Mouse (Mus musculus): Measurements from ENCODE around the gene Pax6. TPM values are rescaled to one million over a fixed set of nuclear protein-coding genes. Genes with fewer than 3 reads are reported as not detected.

Gene Pax6
- polyA plus RNA-seq (2012; ENCODE audit: insufficient read depth, insufficient read length, missing spikeins), result not detected in 2 replicates

DNA sequence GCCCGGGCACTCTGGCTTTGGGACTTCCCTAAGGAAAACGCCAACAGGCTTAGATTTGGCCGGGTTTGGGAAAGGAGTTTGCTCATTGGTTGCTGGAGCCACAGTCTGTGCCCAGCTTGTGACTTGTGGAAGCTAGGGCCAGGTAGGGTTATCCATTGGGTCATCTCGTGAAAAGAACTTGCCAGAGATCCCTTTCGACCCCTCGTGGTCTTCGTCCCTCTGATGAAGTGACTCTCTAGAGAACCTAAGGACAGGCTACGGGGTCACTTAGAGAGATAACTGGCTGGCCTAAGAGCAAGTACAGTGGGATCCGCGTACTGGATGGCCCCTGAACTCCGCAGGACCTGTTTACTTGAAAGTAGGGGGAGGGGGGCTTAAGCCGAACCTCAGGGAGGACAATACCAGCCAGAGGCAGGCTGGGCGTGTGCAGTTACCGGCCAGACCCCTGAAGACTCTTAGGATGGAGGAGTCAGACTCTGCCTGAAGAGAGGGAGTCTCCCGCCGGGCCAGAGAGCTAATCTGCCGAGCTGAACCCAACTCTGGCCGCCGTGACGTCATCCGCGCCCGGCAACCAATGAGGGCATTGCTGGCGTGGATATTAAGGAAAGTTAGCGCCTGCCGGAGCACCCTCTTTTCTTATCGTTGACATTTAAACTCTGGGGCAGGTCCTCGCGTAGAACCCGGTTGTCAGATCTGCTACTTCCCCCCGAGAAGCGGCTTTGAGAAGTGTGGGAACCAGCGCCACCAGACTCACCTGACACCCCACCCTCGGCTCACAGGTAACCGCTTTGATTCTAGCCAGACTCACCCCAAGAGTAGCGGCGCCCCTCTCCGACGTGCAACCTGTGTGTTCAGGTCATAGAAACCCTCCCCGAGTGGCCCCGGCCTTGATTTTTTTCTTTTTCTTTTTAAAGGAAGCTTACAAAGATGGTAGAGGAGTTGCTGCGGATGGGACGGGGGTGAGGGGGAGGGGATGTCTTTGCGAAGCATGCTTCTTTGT, at the start of gene Pax6:
TSS of gene Pax6 (plus strand) at position 630 of the 1,000 bp plus-strand sequence.
- peak within 1 kb of the TSS; percentile 23 for H3K4me3 ChIP-seq (ENCODE audit: insufficient read depth, low read length)
- no peak within 1 kb of the TSS for H3K27ac ChIP-seq (ENCODE audit: insufficient read depth, low read depth, low read length)
- peaks cover 9% of the 10 kb centered on the region; the same call in 1 of the 2 replicates for H3K4me1 ChIP-seq (ENCODE audit: control insufficient read depth, insufficient read depth, low read length)
- no peak for TF ChIP-seq POLR2A (IDR thresholded peaks at IDR 0.05; ENCODE audit: borderline replicate concordance, low read depth, low read length)
- TF ChIP-seq CTCF (IDR thresholded peaks at IDR 0.05; ENCODE audit: low read depth, low read length), result no peak

- Histone ChIP-seq H3K4me3 (ENCODE audit: insufficient read depth, low read length) (no peak overlapping the region), H3K27ac (ENCODE audit: insufficient read depth, low read depth, low read length) (no peak overlapping the region), H3K4me1 (ENCODE audit: control insufficient read depth, insufficient read depth, low read length) (no peaks in the 10 kb centered on the region)
- no peak for TF ChIP-seq CTCF (IDR thresholded peaks at IDR 0.05; ENCODE audit: low read depth, low read length)
These were observed 19.8 kb upstream of the Pax6 start for GRCm38 (mm10) chr2:105648933-105649332.

- TF ChIP-seq CTCF (IDR thresholded peaks at IDR 0.05; ENCODE audit: low read depth, low read length), result no peak
- no peak for TF ChIP-seq POLR2A (IDR thresholded peaks at IDR 0.05; ENCODE audit: borderline replicate concordance, low read depth, low read length)
- no peak overlapping the region for H3K4me3 ChIP-seq (ENCODE audit: insufficient read depth, low read length)
- no peaks in the 10 kb centered on the region for H3K4me1 ChIP-seq (ENCODE audit: control insufficient read depth, insufficient read depth, low read length)
- H3K27ac ChIP-seq (ENCODE audit: insufficient read depth, low read depth, low read length), result no peak overlapping the region
These were observed 12.2 kb upstream of the Pax6 start for GRCm38 (mm10) chr2:105656456-105656855.

DNA sequence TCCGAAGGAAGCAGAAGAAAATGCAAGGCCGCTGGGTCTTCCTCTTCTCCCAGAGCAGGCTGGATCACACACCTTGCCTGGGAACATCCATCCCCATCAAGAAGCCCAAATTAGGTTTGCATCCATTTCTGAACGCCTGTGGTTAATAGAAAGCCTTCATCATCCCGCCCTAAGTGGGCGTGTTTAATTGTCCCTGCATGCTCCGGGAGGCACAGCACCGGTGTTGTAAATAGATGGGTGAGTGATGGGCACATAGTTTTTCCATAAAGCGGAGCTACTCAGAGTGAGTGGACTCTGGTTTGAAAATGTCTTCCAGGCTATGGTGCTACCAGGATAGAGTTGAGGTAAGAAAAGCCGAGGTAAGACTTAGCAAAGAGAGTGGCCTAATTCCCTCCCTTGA, 9.3 kb upstream of the Pax6 start:
- TF ChIP-seq POLR2A (IDR thresholded peaks at IDR 0.05; ENCODE audit: borderline replicate concordance, low read depth, low read length) (no peak), CTCF (IDR thresholded peaks at IDR 0.05; ENCODE audit: low read depth, low read length) (no peak)
- H3K4me3 ChIP-seq (ENCODE audit: insufficient read depth, low read length), result no peak overlapping the region
- H3K4me1 ChIP-seq (ENCODE audit: control insufficient read depth, insufficient read depth, low read length), result no peaks in the 10 kb centered on the region
- no peak overlapping the region for H3K27ac ChIP-seq (ENCODE audit: insufficient read depth, low read depth, low read length)

- Histone ChIP-seq H3K4me3 (ENCODE audit: insufficient read depth, low read length) (no peak overlapping the region), H3K4me1 (ENCODE audit: control insufficient read depth, insufficient read depth, low read length) (no peaks in the 10 kb centered on the region), H3K27ac (ENCODE audit: insufficient read depth, low read depth, low read length) (no peak overlapping the region)
- TF ChIP-seq POLR2A (IDR thresholded peaks at IDR 0.05; ENCODE audit: borderline replicate concordance, low read depth, low read length) (no peak), CTCF (IDR thresholded peaks at IDR 0.05; ENCODE audit: low read depth, low read length) (no peak)
These were observed 8.5 kb upstream of the Pax6 start for GRCm38 (mm10) chr2:105659926-105660873.

- TF ChIP-seq POLR2A (IDR thresholded peaks at IDR 0.05; ENCODE audit: borderline replicate concordance, low read depth, low read length) (no peak), CTCF (IDR thresholded peaks at IDR 0.05; ENCODE audit: low read depth, low read length) (no peak)
- no peak overlapping the region for H3K4me3 ChIP-seq (ENCODE audit: insufficient read depth, low read length)
- H3K4me1 ChIP-seq (ENCODE audit: control insufficient read depth, insufficient read depth, low read length), result no peaks in the 10 kb centered on the region
- H3K27ac ChIP-seq (ENCODE audit: insufficient read depth, low read depth, low read length), result no peak overlapping the region
These were observed 7.7 kb upstream of the Pax6 start for GRCm38 (mm10) chr2:105660874-105661622.

- Histone ChIP-seq H3K4me1 (ENCODE audit: control insufficient read depth, insufficient read depth, low read length) (no peaks in the 10 kb centered on the region), H3K27ac (ENCODE audit: insufficient read depth, low read depth, low read length) (no peak overlapping the region), H3K4me3 (ENCODE audit: insufficient read depth, low read length) (no peak overlapping the region)
- no peak for TF ChIP-seq POLR2A (IDR thresholded peaks at IDR 0.05; ENCODE audit: borderline replicate concordance, low read depth, low read length)
- TF ChIP-seq CTCF (IDR thresholded peaks at IDR 0.05; ENCODE audit: low read depth, low read length), result no peak
These were observed 7.1 kb upstream of the Pax6 start for GRCm38 (mm10) chr2:105661623-105662066.

- TF ChIP-seq POLR2A (IDR thresholded peaks at IDR 0.05; ENCODE audit: borderline replicate concordance, low read depth, low read length) (no peak), CTCF (IDR thresholded peaks at IDR 0.05; ENCODE audit: low read depth, low read length) (no peak)
- Histone ChIP-seq H3K4me3 (ENCODE audit: insufficient read depth, low read length) (no peak overlapping the region), H3K27ac (ENCODE audit: insufficient read depth, low read depth, low read length) (no peak overlapping the region), H3K4me1 (ENCODE audit: control insufficient read depth, insufficient read depth, low read length) (no peaks in the 10 kb centered on the region)
These were observed 6.6 kb upstream of the Pax6 start for GRCm38 (mm10) chr2:105662121-105662520.

- no peak overlapping the region for H3K4me3 ChIP-seq (ENCODE audit: insufficient read depth, low read length)
- no peak for TF ChIP-seq CTCF (IDR thresholded peaks at IDR 0.05; ENCODE audit: low read depth, low read length)
- no peak for TF ChIP-seq POLR2A (IDR thresholded peaks at IDR 0.05; ENCODE audit: borderline replicate concordance, low read depth, low read length)
- no peaks in the 10 kb centered on the region for H3K4me1 ChIP-seq (ENCODE audit: control insufficient read depth, insufficient read depth, low read length)
- H3K27ac ChIP-seq (ENCODE audit: insufficient read depth, low read depth, low read length), result no peak overlapping the region
These were observed 6.1 kb upstream of the Pax6 start for GRCm38 (mm10) chr2:105662606-105663005.

Data from bone marrow macrophage, adult 2 months (primary cell).